Mouse (Mus musculus) adrenal gland (tissue): ENCODE results near the gene C530008M17Rik.

Experiments
- intact Hi-C: fragments of 180-260 bp; cut with DNase I; formaldehyde crosslinking; loops from one replicate; pipeline ENCODE4 v1.15.1; 2025
- long read RNA-seq, 2 experiments: library from polyadenylated mRNA; unstranded; transcript quantifications; one replicate each; pipeline ENCODE4 v2.0.0; 2020; ENCODE audit warnings: borderline replicate concordance in 1 of 2; ENCODE audit not compliant: insufficient replicate concordance in 1 of 2

The C530008M17Rik gene
- long read RNA-seq, experiment 1, result 0 reads
- long read RNA-seq, experiment 2, partial matches to known transcripts, result 0 of 1 reads
- long read RNA-seq, experiment 2, other reads (novel, unspliced or antisense), result 1 of 1 reads

DNA sequence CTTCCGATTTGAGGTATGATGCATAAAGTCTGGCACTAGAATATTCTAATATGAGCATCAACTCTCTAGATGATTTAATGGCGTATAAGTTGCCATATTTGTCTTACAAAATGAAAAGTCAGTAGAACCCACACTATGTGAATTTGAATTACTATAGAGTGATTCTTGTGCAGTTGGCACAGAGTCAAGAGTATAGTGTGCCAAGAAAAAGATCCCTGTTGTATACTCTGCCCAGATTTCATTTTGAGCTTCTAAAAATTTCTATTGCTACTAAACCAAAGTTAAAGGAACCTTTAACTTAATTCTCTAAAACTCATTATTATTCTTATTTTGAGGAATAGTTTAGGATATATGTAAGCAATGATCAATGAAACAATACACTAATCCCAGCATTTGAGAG, at the start of gene C530008M17Rik:
Gene C530008M17Rik, plus strand, starts transcription at position 301 of the 400 bp plus-strand sequence.
- intact Hi-C loops, result loop anchor here (10.0 kb wide), 1 partner anchor 199 kb away; no protein-coding TSS in a partner anchor

DNA sequence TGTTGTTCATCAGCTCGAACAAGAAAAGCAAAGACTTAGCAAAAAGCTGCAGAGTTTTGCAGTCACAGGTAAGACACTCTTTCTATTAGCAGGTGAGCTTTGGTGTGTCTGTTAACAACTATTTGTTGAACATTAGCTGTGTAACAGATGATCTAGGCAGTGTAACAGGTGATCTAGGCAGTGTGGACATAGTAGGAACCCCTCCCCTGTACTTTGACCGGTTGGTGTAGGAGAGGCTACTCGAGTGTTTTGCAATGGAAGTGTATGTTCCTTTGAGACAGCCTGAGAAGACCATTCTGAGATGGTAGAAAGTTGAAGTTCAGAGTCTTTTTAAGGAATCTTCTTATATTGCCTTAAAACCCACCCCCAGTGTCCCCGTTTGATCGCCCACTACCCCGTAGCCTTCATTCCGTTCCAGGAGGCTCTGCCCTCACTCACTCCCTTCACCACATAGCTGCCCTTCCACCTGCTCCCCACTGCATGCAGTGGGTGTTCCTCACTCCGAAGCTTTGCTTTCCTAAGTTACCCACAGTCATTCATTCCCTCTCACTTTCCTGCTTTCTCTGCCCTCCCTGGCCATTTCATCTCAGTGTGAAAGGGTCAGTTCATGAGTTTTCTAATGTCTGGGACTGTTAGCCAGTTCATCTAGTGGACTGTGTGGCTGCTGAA, 46.5 kb upstream of the C530008M17Rik start:
- intact Hi-C loops, result no loop called here

DNA sequence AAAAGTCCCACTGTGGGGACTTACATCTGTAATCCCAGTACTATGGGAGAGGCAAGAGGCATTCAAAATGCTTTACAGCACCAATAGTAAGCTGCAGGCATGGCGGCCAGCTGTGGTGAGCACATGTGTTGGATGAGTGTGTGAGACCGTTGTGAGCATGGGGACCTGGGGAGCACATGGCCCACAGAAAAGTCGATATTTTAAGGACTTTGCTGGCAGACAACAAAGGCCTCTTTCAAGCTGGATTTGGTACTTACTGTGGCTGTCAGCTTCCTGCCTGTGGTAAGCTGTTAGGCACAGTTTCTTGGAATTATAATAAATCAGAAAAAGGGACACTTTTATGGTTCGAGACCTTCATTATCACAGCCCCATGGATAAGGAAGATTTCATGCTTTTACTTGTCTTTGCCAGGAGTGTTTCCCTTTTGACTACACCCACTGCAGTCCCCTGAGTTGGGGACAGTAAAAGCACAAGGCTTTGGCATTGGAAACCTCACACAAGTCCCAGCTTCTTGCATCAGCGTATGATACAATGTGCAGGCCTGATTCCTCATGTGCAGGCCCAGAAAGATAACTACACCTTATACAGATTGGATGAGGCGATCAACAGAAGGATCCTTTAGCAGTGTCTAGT, 43.3 kb upstream of the C530008M17Rik start:
- intact Hi-C loops, result no loop called here

DNA sequence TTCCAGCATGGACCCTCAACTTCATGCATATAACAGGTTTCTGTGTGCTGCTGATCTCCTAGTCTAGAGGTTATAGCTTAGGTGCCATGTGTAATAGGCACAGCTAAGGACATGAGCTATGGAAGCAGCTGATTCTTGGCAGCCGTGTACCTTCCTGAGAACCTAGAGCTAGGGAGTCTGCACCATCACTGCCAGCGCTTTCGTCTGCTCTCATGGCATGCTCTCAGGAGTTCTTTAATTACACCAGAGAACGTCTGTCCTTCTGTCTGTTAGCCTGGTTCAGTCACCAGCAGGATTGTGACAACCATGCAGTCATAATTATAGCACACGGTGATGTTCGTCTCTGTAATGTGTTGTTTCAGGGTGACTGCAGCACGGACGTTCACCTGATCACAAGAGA, 41.0 kb upstream of the C530008M17Rik start:
- intact Hi-C loops, result no loop called here

DNA sequence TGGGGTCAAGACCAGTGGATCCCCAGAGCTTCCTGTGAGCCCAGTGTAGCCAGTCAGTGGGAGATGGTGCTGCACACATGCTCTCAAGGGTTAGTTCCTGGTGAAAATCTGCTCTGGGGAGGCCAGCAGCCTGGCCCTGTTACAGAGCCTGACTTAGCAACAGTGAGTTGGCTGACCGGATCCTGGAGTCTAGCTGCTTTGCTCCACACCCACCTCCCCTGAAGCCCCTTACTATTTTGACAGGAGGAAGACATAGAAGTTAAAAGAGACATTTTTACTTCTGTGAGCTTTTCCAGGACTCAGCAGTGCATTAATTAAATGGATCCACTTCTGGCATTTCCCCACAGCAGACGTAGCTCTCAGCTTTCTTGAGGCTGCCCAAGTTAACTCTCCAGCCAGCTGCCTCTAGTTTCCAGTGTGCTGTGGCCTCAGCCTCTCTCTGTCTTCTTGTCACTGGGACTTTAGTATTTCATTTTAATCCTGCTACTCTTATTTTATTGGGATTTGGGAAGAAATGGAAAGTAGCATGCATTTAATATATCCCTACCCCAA, 40.0 kb upstream of the C530008M17Rik start:
- intact Hi-C loops, result no loop called here

DNA sequence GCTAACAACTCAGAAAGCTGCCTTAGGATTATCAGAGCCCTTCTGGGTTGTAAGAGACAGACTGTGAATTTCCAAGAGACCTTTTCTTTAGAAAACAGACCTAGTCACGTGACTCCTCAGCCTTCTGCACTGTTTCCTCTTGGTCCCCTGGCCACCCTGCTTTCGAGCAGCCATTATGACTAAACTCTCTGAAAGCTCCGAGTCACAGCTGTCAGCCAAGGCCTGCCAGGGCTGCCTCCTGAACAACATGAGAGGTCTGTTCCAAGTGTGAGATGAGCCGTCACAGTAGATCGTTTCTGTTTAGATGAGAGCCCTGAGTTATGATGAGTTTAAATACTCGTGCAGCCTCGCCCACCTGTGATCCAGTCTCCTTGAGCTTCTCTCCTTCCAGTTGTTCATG, 37.6 kb upstream of the C530008M17Rik start:
- intact Hi-C loops, result no loop called here

DNA sequence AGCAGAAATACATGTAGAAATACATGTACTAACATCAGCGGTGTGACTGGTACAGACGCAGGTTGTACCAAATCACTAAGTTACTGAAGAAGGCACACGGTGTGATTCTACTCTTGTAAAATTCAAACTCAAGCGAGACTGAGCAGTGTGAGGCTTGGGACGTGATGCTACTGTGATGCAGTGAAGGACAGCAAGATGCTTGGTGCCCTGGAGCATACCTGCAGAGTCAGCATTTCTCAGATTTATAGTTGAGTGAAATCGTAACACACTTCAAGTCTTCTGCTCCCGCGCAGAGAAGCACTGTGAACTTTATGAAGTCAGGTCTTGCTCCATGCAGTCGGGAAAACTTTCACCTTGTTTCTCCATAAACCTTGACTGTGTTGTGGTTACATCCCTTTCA, 32.6 kb upstream of the C530008M17Rik start:
- intact Hi-C loops, result no loop called here

DNA sequence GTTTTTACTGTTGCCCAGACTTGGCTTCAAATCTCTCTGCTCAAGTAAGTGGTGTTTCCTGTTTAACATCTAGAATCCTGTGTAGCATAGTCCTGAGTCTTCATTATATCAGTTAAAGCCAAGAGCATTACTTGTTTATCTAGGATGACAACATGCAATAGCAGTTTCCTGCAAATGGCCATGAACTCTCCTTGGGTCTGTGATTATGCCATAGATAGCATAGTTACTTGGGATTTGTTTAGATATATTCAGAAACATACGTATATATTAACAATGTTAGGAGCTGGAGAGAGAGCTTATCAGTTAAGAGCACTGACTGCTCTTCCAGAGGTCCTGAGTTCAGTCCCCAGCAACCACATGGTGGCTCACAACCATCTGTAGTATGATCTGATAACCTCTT, 28.5 kb upstream of the C530008M17Rik start:
- intact Hi-C loops, result no loop called here

DNA sequence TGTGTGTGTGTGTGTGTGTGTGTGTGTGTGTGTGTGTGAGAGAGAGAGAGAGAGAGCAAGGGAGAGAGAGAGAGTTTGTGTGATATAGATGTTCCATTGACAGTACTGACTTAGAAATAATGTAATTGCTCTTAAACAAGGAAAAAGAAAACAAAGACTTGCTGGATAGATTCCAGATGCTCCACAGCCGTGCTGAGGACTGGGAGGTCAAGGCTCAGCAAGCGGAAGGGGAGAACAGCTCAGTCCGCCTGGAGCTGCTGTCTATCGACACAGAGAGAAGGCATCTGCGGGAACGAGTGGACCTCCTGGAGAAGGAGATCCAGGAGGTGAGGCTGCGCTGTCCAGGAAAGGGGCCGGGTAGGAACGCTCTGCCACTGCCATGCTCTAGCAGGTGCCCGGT, 22.3 kb upstream of the C530008M17Rik start:
- intact Hi-C loops, result no loop called here

DNA sequence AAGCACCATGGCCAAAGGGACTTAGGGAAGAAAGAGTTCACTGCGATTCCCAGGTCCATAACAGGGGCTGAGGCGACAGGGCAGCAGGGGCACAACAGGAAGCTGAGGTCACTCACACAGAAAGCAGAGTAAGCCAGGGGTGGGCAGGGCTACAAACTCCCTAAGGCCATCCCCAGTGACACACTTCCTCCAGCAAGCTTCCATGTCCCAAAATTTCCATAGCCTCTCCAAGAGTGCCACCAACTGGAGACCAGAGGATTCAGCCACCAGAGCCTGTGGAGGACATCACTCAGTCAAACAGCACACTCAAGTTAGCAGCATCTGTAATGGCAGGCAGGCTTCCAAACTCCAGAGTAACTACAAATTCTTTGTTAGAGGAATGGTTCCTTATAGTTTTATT, 20.7 kb upstream of the C530008M17Rik start:
- intact Hi-C loops, result no loop called here

DNA sequence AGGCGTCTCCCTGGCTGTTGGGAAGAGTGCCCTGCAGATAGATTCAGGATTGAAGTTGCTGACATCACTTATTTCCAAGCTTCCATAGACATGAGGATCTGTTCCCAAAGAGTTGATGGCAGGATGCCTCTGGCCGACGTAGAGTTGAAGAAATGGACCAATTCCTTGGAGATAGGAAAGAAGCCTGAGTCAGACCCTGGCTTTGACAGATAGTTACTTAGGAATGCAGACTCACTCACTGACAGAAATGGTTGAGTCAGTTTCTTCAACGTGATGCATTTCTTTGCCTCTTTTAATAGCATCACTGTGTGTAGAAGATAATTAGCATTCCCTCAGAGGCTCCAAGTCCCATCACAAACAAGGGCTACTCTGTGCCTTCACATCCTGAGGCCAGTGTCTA, 14.2 kb upstream of the C530008M17Rik start:
- intact Hi-C loops, result no loop called here

DNA sequence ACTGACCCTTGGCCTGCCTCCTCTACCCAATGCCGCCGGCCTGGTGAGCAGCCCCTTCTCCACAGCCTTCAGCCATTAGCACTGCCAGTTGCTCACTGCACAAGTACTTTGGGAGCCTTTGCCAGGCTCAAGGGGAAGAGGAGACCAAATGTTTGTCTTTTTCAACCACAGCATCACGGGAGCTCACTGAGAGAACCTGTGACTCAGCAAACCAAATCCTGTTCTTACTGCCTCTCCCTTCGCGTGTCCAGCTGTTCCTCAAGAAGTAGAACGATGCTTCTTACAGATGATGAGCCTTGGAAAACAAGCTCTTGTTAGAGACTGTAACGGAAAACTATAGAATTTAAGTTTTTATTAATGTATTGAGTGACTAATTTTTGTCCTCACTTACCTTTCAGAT, 12.1 kb upstream of the C530008M17Rik start:
- intact Hi-C loops, result no loop called here

DNA sequence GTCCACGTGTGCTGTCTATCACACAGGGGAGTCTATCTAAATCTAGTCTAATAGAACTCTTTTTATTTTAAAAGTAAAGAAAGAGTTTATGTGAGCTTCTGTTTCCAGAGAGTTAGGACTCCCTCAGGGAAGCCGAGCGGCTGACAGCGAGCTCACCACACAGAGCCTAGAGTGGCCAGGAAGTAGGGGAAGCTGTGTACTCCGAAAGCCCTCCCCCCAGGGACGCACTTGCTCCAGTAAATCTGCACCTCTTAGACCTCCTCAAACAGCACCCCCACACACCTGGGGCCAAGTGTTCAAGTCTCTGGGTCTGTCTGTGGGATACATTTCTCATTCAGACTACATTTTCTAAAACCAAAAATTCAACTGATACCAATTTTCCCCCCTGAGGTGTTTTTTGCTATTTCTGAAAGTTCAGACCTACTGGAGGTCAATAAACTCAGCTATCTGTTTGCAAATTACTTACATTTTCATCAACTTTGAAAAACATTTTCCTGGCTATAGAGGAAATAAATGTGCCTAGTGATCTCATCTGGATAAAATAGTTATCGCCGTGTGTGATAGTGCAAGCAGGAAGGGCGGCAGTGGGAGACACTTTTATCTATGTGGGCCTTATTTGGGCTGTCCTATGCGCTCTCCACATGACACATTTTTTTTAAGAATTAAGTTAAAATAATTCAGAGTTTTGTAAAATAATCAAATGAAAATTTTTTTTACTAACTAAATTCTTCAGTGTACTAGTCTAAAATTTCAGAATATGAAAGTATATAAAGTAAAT, 11.0 kb upstream of the C530008M17Rik start:
- intact Hi-C loops, result no loop called here

DNA sequence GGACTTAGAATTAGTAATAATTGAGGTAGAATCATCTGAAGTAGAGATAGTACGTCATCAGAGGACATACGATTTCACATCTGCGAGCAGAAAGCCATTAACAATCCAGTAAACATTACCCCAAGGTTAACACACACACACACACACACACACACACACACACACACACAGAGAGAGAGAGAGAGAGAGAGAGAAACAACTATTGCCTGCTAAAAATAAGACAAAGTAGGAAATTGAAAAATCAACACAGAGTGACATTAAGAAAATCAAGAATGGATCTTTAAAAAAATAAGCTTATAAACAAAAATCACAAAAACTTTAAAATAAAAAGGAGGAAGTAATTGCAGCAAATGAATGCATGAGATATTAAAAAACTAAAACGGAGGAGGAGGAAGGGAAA, 6.4 kb upstream of the C530008M17Rik start:
- intact Hi-C loops, result loop anchor here (10.0 kb wide), 1 partner anchor 205 kb away; no protein-coding TSS in a partner anchor

DNA sequence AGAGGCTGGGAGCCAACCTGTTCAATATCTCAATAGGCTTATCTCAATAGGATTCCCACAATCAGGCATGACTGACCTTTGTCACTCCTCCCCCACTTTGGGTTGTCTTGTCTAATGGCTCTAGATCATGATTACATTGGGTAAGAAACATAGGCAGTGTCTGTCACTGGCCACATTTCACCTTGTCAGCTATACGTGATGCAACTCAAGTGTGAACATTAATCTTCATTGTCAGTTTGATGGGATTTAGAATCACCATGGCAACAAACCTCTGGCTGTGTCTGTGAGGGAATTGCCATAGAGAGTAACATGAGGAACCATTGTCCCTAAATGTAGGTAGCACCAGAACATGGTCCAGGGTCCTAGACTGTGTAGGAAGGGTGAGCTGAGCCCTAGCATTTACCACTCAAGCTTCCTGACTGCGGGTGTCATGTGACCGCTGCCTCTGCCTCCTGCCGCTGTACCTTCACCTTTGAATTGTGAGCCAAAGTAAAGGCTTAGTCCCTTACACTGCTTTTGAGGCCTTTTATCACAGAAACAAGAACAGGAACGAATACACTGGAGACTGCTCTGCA, 5.1 kb upstream of the C530008M17Rik start:
- intact Hi-C loops, result loop anchor here (10.0 kb wide), 1 partner anchor 204 kb away; no protein-coding TSS in a partner anchor

DNA sequence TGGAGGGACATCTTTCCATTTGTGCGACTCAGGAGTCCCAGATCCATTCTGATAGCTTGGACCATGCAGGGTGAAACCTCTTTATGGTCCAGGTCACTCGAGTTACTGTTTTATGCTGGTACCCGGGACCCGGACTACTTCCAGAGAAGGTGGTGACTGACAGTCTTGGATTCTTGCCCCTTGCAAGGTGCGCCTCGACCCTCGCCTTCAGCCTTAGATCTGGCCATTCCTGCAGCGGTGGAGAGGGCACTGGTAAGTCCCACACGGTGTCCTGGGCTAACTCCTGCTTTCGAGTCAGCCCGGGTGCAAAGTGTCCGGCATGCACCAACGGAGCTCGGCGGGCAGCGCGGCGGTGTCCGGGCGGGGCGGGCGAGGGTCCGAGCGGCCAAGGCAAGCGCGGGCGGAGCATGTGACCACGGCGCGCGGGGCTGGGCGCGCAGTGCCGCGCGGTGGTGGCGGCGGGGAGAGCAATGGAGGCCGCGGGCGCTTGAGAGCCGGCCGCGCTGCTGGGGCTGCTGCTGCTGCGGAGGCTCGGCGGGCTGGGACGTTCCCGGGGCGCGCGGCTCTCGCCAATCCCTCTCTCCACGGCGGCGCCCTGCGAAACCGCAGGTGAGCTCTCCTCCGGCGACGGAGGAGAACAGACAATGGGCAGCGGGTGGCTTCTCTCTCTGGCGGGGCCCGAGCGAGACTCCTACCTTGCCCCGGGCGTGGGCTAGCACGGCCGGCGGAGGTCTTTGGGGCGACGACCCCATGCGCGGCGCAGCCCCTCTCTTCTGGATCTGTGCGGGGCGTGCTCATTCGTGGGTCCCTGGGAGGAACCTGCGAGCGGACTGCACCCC, 1.2 kb downstream of the C530008M17Rik start:
- intact Hi-C loops, result loop anchor here (10.0 kb wide), 1 partner anchor 197 kb away; no protein-coding TSS in a partner anchor

DNA sequence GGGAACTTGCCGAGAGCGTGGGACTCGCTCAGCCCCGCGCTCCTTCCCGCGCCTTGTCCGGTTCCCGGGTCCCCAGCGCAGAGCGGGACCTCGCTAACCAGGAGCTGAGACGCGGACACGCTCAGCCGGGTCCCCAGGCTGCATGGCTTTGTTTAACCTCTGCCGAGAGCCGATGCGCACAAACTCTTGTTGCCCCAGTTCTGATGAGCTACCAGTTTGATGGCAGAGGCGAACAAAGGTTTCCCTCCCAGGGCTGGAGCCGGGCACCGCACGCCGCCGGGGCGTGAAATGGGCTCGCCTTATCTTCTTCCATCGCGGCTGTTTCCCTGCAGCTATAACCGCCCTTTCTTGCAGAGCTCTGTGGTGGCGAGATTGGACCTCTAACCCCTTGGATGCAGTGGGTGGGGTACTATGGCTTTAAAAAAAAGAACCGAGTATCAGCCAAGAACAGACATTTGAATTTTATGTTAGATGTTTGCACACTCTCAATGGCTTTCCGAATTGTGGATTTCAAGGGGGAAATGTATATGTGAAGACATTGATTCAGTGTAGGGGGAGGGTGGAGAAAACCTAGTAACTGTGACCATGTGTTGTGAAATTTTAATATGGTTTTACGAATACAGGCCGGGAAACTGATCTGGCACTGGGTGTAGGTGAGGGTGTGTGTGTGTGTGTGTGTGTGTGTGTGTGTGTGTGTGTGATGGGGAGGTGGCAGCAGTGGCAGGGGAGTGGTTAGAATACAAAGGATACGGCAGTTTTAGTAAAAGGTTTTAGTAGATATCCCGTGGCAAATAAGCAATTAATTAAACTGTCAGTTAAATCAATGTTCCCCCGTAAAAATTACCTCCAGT, 2.0 kb downstream of the C530008M17Rik start:
- intact Hi-C loops, result loop anchor here (10.0 kb wide), 1 partner anchor 196 kb away; no protein-coding TSS in a partner anchor

DNA sequence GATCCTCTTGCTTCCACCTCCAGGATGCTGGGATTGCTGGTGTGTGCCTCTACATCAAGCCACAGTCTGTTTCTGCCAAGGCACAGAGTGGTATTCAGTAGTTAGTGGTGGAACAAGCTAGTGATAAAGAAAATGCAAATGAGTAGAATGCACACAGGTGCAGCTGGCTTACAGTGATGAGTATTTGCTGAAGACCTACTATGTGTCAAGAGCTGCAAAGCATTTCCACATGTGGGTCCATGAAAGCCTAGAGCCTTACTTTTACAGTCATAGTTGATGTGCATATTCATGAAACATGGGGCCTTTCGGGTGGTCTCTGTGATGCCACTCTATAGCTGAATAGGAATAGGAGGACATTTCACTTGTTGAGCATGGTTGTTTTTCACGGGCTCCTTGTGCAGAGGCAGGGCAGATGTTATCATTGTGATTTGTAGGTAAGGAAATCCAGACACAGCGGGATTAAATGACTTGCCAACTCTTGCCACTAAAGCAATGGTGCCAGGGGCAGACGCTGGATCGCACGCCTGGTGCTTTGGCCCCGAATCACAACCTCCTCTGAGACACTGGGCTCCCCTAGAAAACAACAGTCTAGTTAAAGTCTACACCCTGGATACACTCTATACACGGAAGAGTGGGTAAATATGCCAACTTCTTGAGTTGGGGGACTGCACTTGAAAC, 3.8 kb downstream of the C530008M17Rik start:
- intact Hi-C loops, result loop anchor here (10.0 kb wide), 1 partner anchor 195 kb away; no protein-coding TSS in a partner anchor

DNA sequence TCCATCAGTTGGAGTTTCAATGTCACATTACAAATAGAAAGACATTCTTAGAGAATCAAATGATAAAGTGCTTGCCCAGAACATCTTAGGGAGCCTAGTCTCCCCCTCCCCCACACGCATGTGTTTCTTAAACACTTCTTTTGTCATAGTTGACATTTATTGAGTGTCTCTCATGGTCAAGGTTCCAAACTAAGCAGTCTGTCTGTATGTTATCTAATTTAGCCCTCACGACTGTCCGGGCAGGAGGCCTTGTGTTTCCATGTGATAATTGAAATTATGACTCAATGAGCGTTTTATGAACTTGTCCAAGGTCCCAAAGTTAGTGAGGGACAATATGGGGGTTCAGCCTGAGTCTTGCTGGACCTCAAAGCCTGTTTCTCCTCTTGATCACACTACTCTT, 5.0 kb downstream of the C530008M17Rik start:
- intact Hi-C loops, result no loop called here
